Mouse (Mus musculus) heart, embryonic 12.5 days (tissue): ENCODE data around the gene Alcam. TPM values are rescaled to one million over a fixed set of nuclear protein-coding genes. Genes with fewer than 3 reads are reported as not detected.

Experiments
- ATAC-seq: fragments of 200-750 bp; cut with Nextera tagmentation; 2 replicates; pipeline ENCODE4 v1.8.0; 2017; ENCODE audit warnings: moderate TSS enrichment, moderate library complexity; ENCODE audit not compliant: insufficient number of reproducible peaks, low FRiP score
- H3K27ac ChIP-seq: fragments of 300-500 bp; sonication (generic); 2 replicates; pipeline ENCODE4 v1.5.1; 2016; ENCODE audit warnings: mild to moderate bottlenecking, moderate library complexity; ENCODE audit not compliant: poor library complexity, severe bottlenecking
- H3K27me3 ChIP-seq: fragments of 300-500 bp; sonication (generic); replicated peaks from 2 replicates; pipeline ENCODE4 v1.6.1; 2016; ENCODE audit warnings: mild to moderate bottlenecking, moderate library complexity
- H3K36me3 ChIP-seq: fragments of 300-500 bp; sonication (generic); 2 replicates; pipeline ENCODE4 v1.6.1; 2016; ENCODE audit warnings: mild to moderate bottlenecking, moderate library complexity
- H3K4me1 ChIP-seq: fragments of 300-500 bp; sonication (generic); replicated peaks from 2 replicates; pipeline ENCODE4 v1.6.1; 2016; ENCODE audit warnings: mild to moderate bottlenecking
- H3K4me2 ChIP-seq: fragments of 300-500 bp; sonication (generic); 2 replicates; pipeline ENCODE4 v1.6.1; 2016; ENCODE audit warnings: mild to moderate bottlenecking, moderate library complexity
- H3K4me3 ChIP-seq: fragments of 300-500 bp; sonication (generic); 2 replicates; pipeline ENCODE4 v1.5.1; 2016; ENCODE audit warnings: mild to moderate bottlenecking
- H3K9ac ChIP-seq: fragments of 300-500 bp; sonication (generic); 2 replicates; pipeline ENCODE4 v1.6.1; 2016; ENCODE audit warnings: mild to moderate bottlenecking, moderate library complexity
- H3K9me3 ChIP-seq: fragments of 300-500 bp; sonication (generic); replicated peaks from 2 replicates; pipeline ENCODE4 v1.6.1; 2016; ENCODE audit warnings: mild to moderate bottlenecking, moderate library complexity
- WGBS: fragments of 180-500 bp; shearing (Covaris S2); methylation state at CpG from one replicate; pipeline ENCODE4 v1.1.7; 2016; 5-methylcytosine and 5-hydroxymethylcytosine counted together
- polyA plus RNA-seq: library from polyadenylated mRNA; unstranded; fragments of >200 nt; fragmentation: Nextera tagmentation; extraction: Ambion mirVana; gene quantifications from 2 replicates; pipeline ENCODE4 v1.2.1, GENCODE M21; 2016

Alcam gene
- polyA plus RNA-seq, 1 experiment from 2014 or later, result 13.8 TPM

DNA sequence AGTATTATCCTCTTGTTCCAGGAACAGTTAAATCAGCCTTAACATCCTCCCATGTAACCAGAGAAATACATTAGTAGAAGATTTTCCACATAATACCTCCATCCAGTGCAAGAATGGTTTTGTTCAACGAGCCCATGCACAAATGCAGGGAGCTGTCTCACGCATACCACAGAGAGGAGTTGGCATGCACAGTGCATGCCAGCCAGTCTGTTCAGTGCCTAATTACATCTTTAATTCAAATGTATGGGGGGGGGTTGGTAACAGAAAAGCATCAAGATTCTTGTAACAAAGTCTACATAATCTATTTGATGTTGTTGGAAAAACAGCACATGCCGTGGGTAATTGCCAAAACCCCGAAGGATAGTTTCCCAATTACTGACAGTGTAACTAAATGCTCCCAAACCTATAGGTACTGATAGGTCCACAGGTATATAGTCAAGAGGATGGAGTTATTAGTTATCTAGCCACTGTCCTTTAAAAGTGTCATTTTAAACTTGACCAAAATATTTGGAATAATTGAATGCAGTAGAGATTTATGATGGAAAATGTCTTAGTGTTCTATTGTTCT, 89.8 kb downstream of the Alcam start:
- Histone ChIP-seq H3K4me1 (no peaks in the 10 kb centered on the region), H3K27ac (no peak overlapping the region), H3K9ac (no peak overlapping the region), H3K27me3 (no peaks in the 10 kb centered on the region), H3K9me3 (no peaks in the 10 kb centered on the region), H3K4me3 (no peak overlapping the region), H3K36me3 (no peaks in the 10 kb centered on the region), H3K4me2 (no peak overlapping the region)
- no peak for ATAC-seq
- WGBS, result 79% methylated on average over 4 of the region's 4 CpGs

- no peak for ATAC-seq
- Histone ChIP-seq H3K4me3 (no peak overlapping the region), H3K27me3 (no peaks in the 10 kb centered on the region), H3K9me3 (no peaks in the 10 kb centered on the region), H3K4me2 (peak overlapping the region; percentile 31; the same call in 1 of the 2 replicates), H3K27ac (no peak overlapping the region), H3K36me3 (no peaks in the 10 kb centered on the region), H3K9ac (no peak overlapping the region), H3K4me1 (peaks cover 10% of the 10 kb centered on the region)
- 30% methylated on average over 2 of the region's 2 CpGs for WGBS
These were observed 110.3 kb downstream of the Alcam start for GRCm38 (mm10) chr16:52343467-52344033.

DNA sequence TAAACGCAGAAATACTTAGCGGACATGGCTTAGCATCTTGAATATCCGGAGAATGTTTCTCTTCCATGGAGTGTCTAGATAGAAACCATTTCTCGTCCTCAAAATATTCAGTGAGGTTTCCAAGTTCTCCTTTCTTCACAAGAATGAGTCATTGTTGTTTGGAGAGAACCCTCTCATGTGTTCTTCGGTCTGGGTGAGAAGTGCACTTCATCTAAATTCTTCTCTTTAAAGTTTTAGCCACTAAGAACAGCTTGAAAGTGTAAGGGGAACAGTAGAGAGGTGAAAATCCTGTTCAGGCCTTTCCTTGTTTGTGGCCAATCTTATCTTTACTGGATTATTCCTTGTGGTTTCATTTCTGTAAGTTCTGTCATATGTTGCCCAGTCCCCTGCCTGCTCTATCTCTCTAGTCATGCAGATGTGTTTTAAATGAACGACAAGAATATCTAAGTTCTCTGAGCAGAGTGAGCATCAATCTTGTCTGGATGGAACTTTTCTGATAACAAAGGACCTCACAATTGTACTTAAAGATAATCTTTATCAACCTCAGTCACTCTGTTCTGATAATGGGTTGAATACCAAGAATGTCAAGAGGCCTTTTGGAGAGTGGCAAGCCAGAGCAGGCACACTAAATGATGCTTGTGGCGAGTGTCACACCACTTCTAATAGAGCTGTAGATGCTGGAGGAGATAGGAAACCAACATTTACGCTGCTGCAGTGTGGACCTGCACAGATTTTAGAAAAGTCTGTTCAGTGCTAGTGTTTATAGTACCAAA, 111.0 kb downstream of the Alcam start:
- ATAC-seq, result no peak
- no peak overlapping the region for H3K4me3 ChIP-seq
- H3K4me1 ChIP-seq, result peaks cover 8% of the 10 kb centered on the region
- no peaks in the 10 kb centered on the region for H3K9me3 ChIP-seq
- no peaks in the 10 kb centered on the region for H3K27me3 ChIP-seq
- H3K4me2 ChIP-seq, result peak overlapping the region; percentile 31; the same call in 1 of the 2 replicates
- H3K9ac ChIP-seq, result no peak overlapping the region
- no peaks in the 10 kb centered on the region for H3K36me3 ChIP-seq
- H3K27ac ChIP-seq, result 0 out of 2 replicates have a peak overlapping the region, but pooled peaks have one; percentile 23
- WGBS, result 40% methylated on average over 8 of the region's 8 CpGs

DNA sequence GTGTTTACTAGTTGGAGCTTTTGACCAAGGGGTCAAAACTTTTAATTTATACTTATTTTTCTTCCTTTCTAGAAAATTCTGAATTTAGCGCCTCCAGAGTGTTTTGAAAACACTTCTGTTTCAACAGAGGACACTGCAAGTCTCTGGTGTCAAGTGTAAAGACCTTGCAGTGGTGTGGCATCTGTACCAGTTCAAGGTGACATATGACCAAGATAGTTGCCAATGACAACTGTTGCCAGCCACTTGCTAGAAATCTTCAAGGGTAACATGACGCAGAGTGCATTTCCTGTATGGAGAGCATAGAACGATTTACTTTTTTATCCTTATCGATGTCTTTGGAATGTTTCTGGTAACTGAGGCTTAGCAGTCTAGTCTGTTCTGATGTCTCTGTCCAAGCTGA, 119.8 kb downstream of the Alcam start:
- Histone ChIP-seq H3K27ac (no peak overlapping the region), H3K9me3 (no peaks in the 10 kb centered on the region), H3K9ac (no peak overlapping the region), H3K4me3 (no peak overlapping the region), H3K4me2 (no peak overlapping the region), H3K4me1 (peaks cover 20% of the 10 kb centered on the region), H3K27me3 (no peaks in the 10 kb centered on the region), H3K36me3 (no peaks in the 10 kb centered on the region)
- WGBS, result 31% methylated on average over 4 of the region's 4 CpGs
- no peak for ATAC-seq

GRCm38 (mm10) chr16:52333631-52334030, 120.2 kb downstream of the Alcam start:
- no peak for ATAC-seq
- no peak overlapping the region for H3K9ac ChIP-seq
- 65% methylated on average over 5 of the region's 5 CpGs for WGBS
- no peak overlapping the region for H3K4me2 ChIP-seq
- peaks cover 20% of the 10 kb centered on the region for H3K4me1 ChIP-seq
- H3K9me3 ChIP-seq, result no peaks in the 10 kb centered on the region
- H3K27ac ChIP-seq, result no peak overlapping the region
- H3K36me3 ChIP-seq, result no peaks in the 10 kb centered on the region
- no peak overlapping the region for H3K4me3 ChIP-seq
- H3K27me3 ChIP-seq, result no peaks in the 10 kb centered on the region

- H3K4me1 ChIP-seq, result peaks cover 20% of the 10 kb centered on the region
- no peaks in the 10 kb centered on the region for H3K27me3 ChIP-seq
- no peak overlapping the region for H3K9ac ChIP-seq
- ATAC-seq, result no peak
- no peaks in the 10 kb centered on the region for H3K36me3 ChIP-seq
- H3K27ac ChIP-seq, result no peak overlapping the region
- H3K9me3 ChIP-seq, result no peaks in the 10 kb centered on the region
- H3K4me2 ChIP-seq, result no peak overlapping the region
- 96% methylated on average over 3 of the region's 3 CpGs for WGBS
- H3K4me3 ChIP-seq, result no peak overlapping the region
These were observed 122.5 kb downstream of the Alcam start for GRCm38 (mm10) chr16:52331341-52331830.

DNA sequence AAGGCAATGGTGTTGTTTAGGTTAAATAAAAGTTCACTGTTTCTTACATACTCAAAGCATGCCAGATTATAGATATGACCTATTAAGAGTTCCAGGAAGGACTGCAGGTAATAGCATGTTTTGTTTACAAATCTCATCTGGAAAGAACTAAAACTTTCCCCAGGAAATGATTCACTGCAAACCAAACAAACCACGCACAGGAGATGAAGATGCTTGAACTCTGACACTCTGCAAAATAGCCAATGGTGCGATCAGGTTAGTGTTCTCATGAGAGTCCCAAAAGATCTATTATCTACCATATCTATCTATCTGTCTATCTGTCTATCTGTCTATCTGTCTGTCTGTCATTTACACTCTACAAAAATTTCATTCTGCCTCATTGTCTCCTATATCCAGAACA, 124.5 kb downstream of the Alcam start:
- H3K4me3 ChIP-seq, result no peak overlapping the region
- no peaks in the 10 kb centered on the region for H3K27me3 ChIP-seq
- H3K4me2 ChIP-seq, result no peak overlapping the region
- H3K27ac ChIP-seq, result no peak overlapping the region
- no peak overlapping the region for H3K9ac ChIP-seq
- H3K9me3 ChIP-seq, result no peaks in the 10 kb centered on the region
- ATAC-seq, result no peak
- H3K4me1 ChIP-seq, result peaks cover 5% of the 10 kb centered on the region
- H3K36me3 ChIP-seq, result no peaks in the 10 kb centered on the region
- 76% methylated on average over 2 of the region's 2 CpGs for WGBS

GRCm38 (mm10) chr16:52319229-52319628, 134.6 kb downstream of the Alcam start:
- H3K27ac ChIP-seq, result peak overlapping the region; percentile 29; the same call in 1 of the 2 replicates
- WGBS, result 18% methylated on average over 1 of the region's 1 CpGs

DNA sequence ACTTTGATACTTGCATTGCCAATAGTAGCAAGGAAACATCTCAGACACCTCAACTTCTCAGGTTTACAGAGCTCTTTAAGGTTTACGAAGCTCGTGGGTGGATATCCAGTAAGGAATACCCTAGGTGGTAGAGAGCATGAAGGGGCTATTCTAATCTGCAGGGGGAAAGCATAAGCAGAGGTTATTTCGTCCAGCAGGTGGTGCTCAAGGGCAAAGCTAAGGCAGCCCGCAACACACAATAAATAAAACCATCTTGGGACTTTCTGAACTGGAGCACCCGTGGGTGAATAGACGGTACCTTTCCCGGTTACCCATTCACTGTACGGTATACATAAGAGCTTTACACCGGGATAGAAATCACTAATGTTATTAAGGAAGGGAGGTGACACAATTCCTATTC, 142.8 kb downstream of the Alcam start:
- no peaks in the 10 kb centered on the region for H3K4me1 ChIP-seq
- H3K4me2 ChIP-seq, result peak overlapping the region; percentile 47; the same call in 1 of the 2 replicates
- no peaks in the 10 kb centered on the region for H3K27me3 ChIP-seq
- H3K27ac ChIP-seq, result no peak overlapping the region
- peak overlapping the region; percentile 21; the same call in 1 of the 2 replicates for H3K4me3 ChIP-seq
- no peaks in the 10 kb centered on the region for H3K36me3 ChIP-seq
- 19% methylated on average over 9 of the region's 9 CpGs for WGBS
- no peaks in the 10 kb centered on the region for H3K9me3 ChIP-seq
- no peak for ATAC-seq
- H3K9ac ChIP-seq, result no peak overlapping the region

More at GRCm38 (mm10) chr16:52319229-52319628, 134.6 kb downstream of the Alcam start:
- Histone ChIP-seq H3K4me2 (no peak overlapping the region), H3K36me3 (no peaks in the 10 kb centered on the region), H3K27me3 (no peaks in the 10 kb centered on the region), H3K4me1 (peaks cover 6% of the 10 kb centered on the region; the same call in 1 of the 2 replicates), H3K9ac (no peak overlapping the region), H3K9me3 (no peaks in the 10 kb centered on the region), H3K4me3 (no peak overlapping the region)
- no peak for ATAC-seq

DNA sequence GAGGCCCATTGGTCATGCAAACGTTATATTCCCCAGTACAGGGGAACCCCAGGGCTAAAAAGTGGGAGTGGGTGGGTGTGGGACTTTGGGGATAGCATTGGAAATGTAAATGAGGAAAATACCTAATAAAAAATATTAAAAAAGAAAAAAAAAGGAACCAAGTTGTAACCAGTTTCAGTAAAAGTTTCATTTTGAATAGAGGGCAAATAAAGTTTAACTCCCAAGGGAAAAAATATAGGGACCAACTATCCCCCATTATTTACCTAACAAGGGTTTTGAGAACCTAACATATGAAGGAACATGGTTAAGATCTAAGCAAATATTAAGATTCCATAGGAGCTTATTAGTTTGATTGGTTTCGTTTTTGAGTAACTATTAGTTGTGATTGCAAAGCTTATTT, 146.9 kb downstream of the Alcam start:
- no peak overlapping the region for H3K4me3 ChIP-seq
- H3K27ac ChIP-seq, result no peak overlapping the region
- no peaks in the 10 kb centered on the region for H3K36me3 ChIP-seq
- ATAC-seq, result no peak
- H3K27me3 ChIP-seq, result no peaks in the 10 kb centered on the region
- WGBS, result 82% methylated on average over 2 of the region's 2 CpGs
- H3K9me3 ChIP-seq, result no peaks in the 10 kb centered on the region
- H3K4me2 ChIP-seq, result no peak overlapping the region
- H3K9ac ChIP-seq, result no peak overlapping the region
- H3K4me1 ChIP-seq, result no peaks in the 10 kb centered on the region

- no peaks in the 10 kb centered on the region for H3K27me3 ChIP-seq
- H3K4me2 ChIP-seq, result no peak overlapping the region
- H3K27ac ChIP-seq, result no peak overlapping the region
- ATAC-seq, result no peak
- H3K36me3 ChIP-seq, result no peaks in the 10 kb centered on the region
- no peaks in the 10 kb centered on the region for H3K4me1 ChIP-seq
- no peak overlapping the region for H3K9ac ChIP-seq
- H3K9me3 ChIP-seq, result no peaks in the 10 kb centered on the region
- no peak overlapping the region for H3K4me3 ChIP-seq
- 82% methylated on average over 4 of the region's 4 CpGs for WGBS
These were observed 150.4 kb downstream of the Alcam start for GRCm38 (mm10) chr16:52303532-52303902.
